Mouse (Mus musculus) forebrain, postnatal 0 days (tissue): ENCODE measurements around the gene Map3k9. TPM values are rescaled to one million over a fixed set of nuclear protein-coding genes. Genes with fewer than 3 reads are reported as not detected.

Experiments used
- ATAC-seq: fragments of 200-750 bp; cut with Nextera tagmentation; 2 replicates; pipeline ENCODE4 v1.8.0; 2017; ENCODE audit warnings: mild to moderate bottlenecking, moderate library complexity
- DNase-seq: peaks from one replicate; pipeline ENCODE4 v3.0.0-alpha.2; 2015
- H3K27ac ChIP-seq: fragments of 300-500 bp; sonication (generic); 2 replicates; pipeline ENCODE4 v1.5.1; 2014; ENCODE audit warnings: low read depth, mild to moderate bottlenecking, antibody characterized with exemption, low read length, moderate library complexity, mixed read lengths
- H3K27me3 ChIP-seq: fragments of 300-500 bp; sonication (generic); 2 replicates; pipeline ENCODE4 v1.6.1; 2014; ENCODE audit warnings: mild to moderate bottlenecking, low read length, mixed read lengths; ENCODE audit not compliant: insufficient read depth
- H3K36me3 ChIP-seq: fragments of 300-500 bp; sonication (generic); 2 replicates; pipeline ENCODE4 v1.6.1; 2014; ENCODE audit warnings: mild to moderate bottlenecking, moderate library complexity; ENCODE audit not compliant: insufficient read depth
- H3K4me1 ChIP-seq: fragments of 300-500 bp; sonication (generic); 2 replicates; pipeline ENCODE4 v1.6.1; 2014; ENCODE audit warnings: antibody characterized with exemption; ENCODE audit not compliant: insufficient read depth
- H3K4me2 ChIP-seq: fragments of 300-500 bp; sonication (generic); 2 replicates; pipeline ENCODE4 v1.6.1; 2014; ENCODE audit warnings: low read depth, mild to moderate bottlenecking, moderate library complexity
- H3K4me3 ChIP-seq: fragments of 300-500 bp; sonication (generic); 2 replicates; pipeline ENCODE4 v1.5.1; 2014; ENCODE audit warnings: low read depth, low read length, mixed read lengths
- H3K9ac ChIP-seq: fragments of 300-500 bp; sonication (generic); 2 replicates; pipeline ENCODE4 v1.6.1; 2014; ENCODE audit warnings: mild to moderate bottlenecking
- H3K9me3 ChIP-seq: fragments of 300-500 bp; sonication (generic); 2 replicates; pipeline ENCODE4 v1.6.1; 2016; ENCODE audit warnings: low read length
- CTCF ChIP-seq: sonication (generic); IDR thresholded peaks from 2 replicates; pipeline ENCODE4 v1.5.1; 2016; ENCODE audit warnings: antibody characterized with exemption, control low read depth, low read depth
- WGBS: fragments of 180-500 bp; shearing (Covaris S2); extraction: QIAGEN DNeasy Blood & Tissue Kit; methylation state at CpG from one replicate; pipeline ENCODE4 v1.1.7; 2014; 5-methylcytosine and 5-hydroxymethylcytosine counted together
- polyA plus RNA-seq: library from polyadenylated mRNA; unstranded; fragments of >200 nt; fragmentation: Nextera tagmentation; extraction: Ambion mirVana; gene quantifications from 2 replicates; pipeline ENCODE4 v1.2.1, GENCODE M21; 2015
- total RNA-seq: library from RNA; depleted of rRNA; stranded (reverse); fragments of >200 nt; gene quantifications from 2 replicates; pipeline ENCODE4 v1.2.3, GENCODE M21; 2014

The Map3k9 gene
- total and polyA plus RNA-seq, 2 experiments from 2014 or later: 6.5 to 49.2 TPM

DNA sequence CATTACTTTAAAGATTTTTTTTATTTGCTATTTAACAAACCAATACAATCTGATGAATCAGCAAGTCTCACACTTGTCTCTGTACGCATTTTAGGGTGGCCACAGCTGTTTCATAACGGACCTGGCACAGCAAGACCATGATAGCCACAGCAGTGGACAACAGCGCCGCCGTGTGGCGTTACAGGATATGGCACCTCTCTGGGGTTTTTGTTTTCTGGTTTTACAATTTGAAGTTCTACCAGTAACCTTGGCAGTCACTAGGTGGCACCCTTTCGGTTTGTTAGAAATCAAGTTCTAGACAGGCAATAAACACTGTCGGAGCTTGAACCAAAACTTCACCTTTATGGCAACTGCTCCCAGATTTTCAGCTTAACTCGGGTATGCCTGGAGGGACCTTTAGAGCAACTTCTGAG lies 7.7 kb upstream of the Map3k9 start:
- WGBS: 2% methylated on average over 9 of the region's 9 CpGs
- Histone ChIP-seq H3K27me3 (no peaks in the 10 kb centered on the region), H3K4me3 (no peak overlapping the region), H3K9me3 (no peaks in the 10 kb centered on the region), H3K4me2 (no peak overlapping the region), H3K27ac (no peak overlapping the region), H3K4me1 (no peaks in the 10 kb centered on the region), H3K9ac (no peak overlapping the region), H3K36me3 (no peaks in the 10 kb centered on the region)
- peak; percentile 99 for TF ChIP-seq CTCF
- peak; percentile 95 for DNase-seq
- ATAC-seq: peak; percentile 71

DNA sequence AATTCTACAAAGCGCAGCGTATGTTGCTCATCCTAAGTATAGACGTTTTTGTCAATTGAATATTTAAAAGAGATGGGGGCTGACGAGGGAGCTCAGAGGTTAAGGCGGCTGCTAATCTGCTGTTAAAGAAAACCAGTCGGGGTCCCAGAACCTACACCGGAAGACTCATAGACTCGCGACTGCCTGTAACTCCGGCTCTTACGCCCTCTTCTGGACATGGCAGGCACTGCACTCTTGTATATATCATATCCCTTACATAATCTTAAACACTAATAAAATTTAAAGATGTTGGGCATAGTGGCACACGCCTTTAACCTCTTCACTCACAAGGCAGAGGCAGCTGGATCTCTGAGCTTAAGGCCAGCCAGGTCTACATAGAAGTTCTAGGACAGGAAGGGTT lies 6.3 kb upstream of the Map3k9 start:
- no peak overlapping the region for H3K4me2 ChIP-seq
- DNase-seq (peak; percentile 11), ATAC-seq (no peak)
- no peak overlapping the region for H3K27ac ChIP-seq
- 49% methylated on average over 12 of the region's 12 CpGs for WGBS
- no peak overlapping the region for H3K9ac ChIP-seq
- no peaks in the 10 kb centered on the region for H3K27me3 ChIP-seq
- no peak overlapping the region for H3K4me3 ChIP-seq
- peak; percentile 52 for TF ChIP-seq CTCF
- H3K4me1 ChIP-seq: no peaks in the 10 kb centered on the region
- no peaks in the 10 kb centered on the region for H3K9me3 ChIP-seq
- no peaks in the 10 kb centered on the region for H3K36me3 ChIP-seq

DNA sequence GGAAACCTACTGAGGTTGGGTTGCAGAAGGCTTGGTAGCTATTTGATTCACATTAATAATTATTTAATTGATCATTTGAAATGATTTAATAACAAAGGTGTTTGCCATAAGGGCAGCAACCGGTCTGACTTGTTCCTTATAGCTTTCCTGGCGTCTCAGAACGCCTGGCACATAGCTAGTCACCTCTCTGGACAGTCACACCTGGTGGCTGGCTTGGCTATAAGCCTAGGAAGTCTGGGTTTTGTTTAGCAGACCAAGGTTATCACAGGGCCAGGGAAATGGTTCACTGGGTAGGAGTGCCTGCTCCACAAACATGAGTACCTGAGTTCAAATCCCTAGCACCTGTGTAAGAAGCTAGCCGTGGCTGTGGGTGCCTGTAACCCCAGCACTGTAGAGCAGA lies 2.3 kb upstream of the Map3k9 start:
- Histone ChIP-seq H3K4me3 (no peak overlapping the region), H3K4me1 (peaks cover 16% of the 10 kb centered on the region), H3K36me3 (no peaks in the 10 kb centered on the region), H3K9me3 (no peaks in the 10 kb centered on the region), H3K9ac (no peak overlapping the region), H3K4me2 (no peak overlapping the region), H3K27ac (no peak overlapping the region), H3K27me3 (no peaks in the 10 kb centered on the region)
- DNase-seq: no peak
- no peak for ATAC-seq
- TF ChIP-seq CTCF: no peak
- 84% methylated on average over 4 of the region's 4 CpGs for WGBS

DNA sequence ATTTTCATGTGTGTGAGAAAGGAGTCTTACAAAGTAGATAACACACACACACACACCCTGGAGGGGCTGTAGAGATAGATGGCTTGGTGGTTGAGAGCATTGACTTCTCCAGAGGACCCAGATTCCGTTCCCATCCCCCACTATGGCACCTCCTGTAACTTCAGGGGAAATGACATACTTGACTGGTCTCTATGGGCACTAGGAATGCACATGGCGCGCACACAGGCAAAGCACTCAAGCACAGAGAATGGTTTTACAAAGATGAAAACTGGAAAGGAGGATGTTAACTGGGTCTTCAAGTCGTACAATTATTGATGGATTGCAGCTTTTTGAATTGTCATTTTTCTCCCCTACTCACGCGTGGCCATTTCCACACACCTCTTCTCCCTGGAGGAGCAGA lies 1.6 kb upstream of the Map3k9 start:
- Histone ChIP-seq H3K27me3 (no peaks in the 10 kb centered on the region), H3K9ac (no peak overlapping the region), H3K36me3 (no peaks in the 10 kb centered on the region), H3K4me3 (no peak overlapping the region), H3K4me1 (peaks cover 22% of the 10 kb centered on the region), H3K27ac (no peak overlapping the region), H3K9me3 (no peaks in the 10 kb centered on the region), H3K4me2 (no peak overlapping the region)
- DNase-seq: no peak
- TF ChIP-seq CTCF: no peak
- WGBS: 90% methylated on average over 6 of the region's 6 CpGs
- ATAC-seq: no peak

DNA sequence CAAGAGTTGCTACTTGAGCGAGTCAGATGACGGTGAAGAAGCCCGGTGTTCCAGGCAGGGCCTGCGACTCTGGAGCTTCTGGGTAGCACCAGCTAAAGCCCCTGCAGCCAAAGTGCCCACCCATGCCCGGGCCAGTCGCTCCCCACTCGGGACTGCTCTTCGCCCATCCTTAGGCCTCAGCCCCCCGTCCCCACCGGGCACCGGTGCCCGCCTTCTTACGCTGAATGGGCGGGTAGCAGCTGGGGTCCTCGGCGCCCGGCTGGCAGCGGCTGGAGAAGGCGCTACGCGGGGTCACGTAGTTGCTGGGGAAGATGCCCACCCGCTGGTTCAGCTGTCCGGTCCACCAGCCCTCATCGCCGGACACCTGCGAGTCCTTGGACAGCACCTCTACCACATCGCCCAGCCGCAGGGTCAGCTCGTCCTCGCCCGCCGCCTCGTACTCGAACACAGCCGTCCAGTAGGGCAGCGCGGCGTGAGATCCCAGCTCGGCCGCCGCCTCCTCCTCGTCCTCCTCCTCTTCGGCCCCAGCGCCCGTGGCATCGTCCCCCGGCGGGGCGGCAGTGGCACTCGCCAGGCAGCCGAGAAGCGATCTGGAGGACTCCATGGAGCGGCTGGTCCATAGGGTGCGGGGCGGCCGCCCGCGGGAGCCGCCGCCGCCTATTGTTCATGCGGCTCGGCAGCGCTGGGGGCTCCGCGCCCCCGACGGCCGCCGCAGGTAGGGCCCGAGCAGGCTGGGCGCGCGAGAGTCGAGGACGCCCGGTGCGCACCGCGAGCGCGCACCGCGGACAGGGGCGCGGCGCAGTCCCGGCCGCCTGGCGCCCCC lies 493 bp downstream of the Map3k9 start:
- H3K4me2 ChIP-seq: peak overlapping the region; percentile 76
- peaks cover 30% of the 10 kb centered on the region for H3K4me1 ChIP-seq
- H3K36me3 ChIP-seq: no peaks in the 10 kb centered on the region
- H3K27me3 ChIP-seq: no peaks in the 10 kb centered on the region
- no peaks in the 10 kb centered on the region for H3K9me3 ChIP-seq
- DNase-seq: no peak
- ATAC-seq: peak; percentile 74
- peak overlapping the region; percentile 93 for H3K9ac ChIP-seq
- 0% methylated on average over 60 of the region's 91 CpGs for WGBS
- no peak for TF ChIP-seq CTCF
- H3K27ac ChIP-seq: peak overlapping the region; percentile 69
- peak overlapping the region; percentile 91 for H3K4me3 ChIP-seq

DNA sequence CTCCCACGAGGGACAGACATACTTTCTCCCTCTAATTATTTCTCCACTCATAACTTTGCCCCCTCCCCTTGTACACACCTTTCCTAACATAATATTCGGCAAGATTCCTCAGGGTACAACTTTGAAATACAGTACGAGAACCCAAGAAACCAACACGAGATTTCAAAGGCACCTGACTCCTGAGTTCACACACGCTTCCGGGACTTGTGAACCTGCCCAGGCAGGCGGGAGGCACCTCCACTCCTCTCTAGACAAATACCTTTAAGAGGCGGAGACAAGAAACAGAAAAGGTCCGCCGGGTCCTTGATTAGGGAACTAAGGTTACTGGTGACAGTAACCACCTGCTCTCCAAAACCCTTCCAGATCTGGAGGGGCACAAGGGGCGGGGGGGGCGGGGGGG lies 1.1 kb downstream of the Map3k9 start:
- peaks cover 30% of the 10 kb centered on the region for H3K4me1 ChIP-seq
- no peaks in the 10 kb centered on the region for H3K9me3 ChIP-seq
- H3K9ac ChIP-seq: peak overlapping the region; percentile 93
- ATAC-seq (peak; percentile 12; the same call in 1 of the 2 replicates), DNase-seq (peak; percentile 30)
- peak overlapping the region; percentile 76 for H3K4me2 ChIP-seq
- no peaks in the 10 kb centered on the region for H3K27me3 ChIP-seq
- WGBS: 6% methylated on average over 12 of the region's 12 CpGs
- peak overlapping the region; percentile 91 for H3K4me3 ChIP-seq
- H3K27ac ChIP-seq: peak overlapping the region; percentile 15; the same call in 1 of the 2 replicates
- no peak for TF ChIP-seq CTCF
- H3K36me3 ChIP-seq: no peaks in the 10 kb centered on the region

DNA sequence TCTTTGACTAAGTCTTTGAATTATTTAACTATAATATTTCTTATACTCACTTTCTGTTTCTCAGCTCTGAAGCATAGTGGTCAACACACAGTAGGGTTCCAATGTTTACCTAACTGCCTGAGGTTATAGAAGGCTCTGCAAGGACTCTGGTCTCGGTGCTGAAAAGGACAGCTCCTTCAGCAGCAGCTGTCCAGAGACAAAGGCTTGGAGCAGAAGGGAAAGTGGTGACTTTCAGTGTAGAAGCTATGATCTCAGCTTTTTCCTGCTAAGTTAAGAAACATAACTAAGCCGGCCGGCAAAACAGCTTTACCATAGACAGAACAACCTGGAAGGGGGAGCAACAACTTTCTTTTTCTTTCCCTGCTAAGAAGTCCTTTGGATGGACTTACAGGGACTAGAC lies 4.8 kb downstream of the Map3k9 start:
- H3K27ac ChIP-seq: no peak overlapping the region
- 46% methylated on average over 3 of the region's 3 CpGs for WGBS
- H3K36me3 ChIP-seq: peaks cover 13% of the 10 kb centered on the region; the same call in 1 of the 2 replicates
- no peak overlapping the region for H3K9ac ChIP-seq
- DNase-seq (no peak), ATAC-seq (no peak)
- TF ChIP-seq CTCF: no peak
- H3K4me1 ChIP-seq: peaks cover 30% of the 10 kb centered on the region
- H3K27me3 ChIP-seq: no peaks in the 10 kb centered on the region
- H3K9me3 ChIP-seq: no peaks in the 10 kb centered on the region
- H3K4me3 ChIP-seq: no peak overlapping the region
- no peak overlapping the region for H3K4me2 ChIP-seq
